Mouse (Mus musculus) spleen, adult 2 months (tissue): ENCODE results near the gene Chrna10.

Experiments used
- CTCF ChIP-seq: fragments of 200-500 bp; IDR thresholded peaks from 2 replicates; pipeline ENCODE4 v1.5.1; 2011; ENCODE audit warnings: mild to moderate bottlenecking, inconsistent platforms; ENCODE audit not compliant: insufficient read depth, insufficient read length, insufficient replicate concordance; ENCODE audit errors: extremely low read depth
- POLR2A ChIP-seq: fragments of 200-500 bp; IDR thresholded peaks from 2 replicates; pipeline ENCODE4 v1.6.1; 2011; ENCODE audit warnings: low read depth, low read length, inconsistent platforms

GRCm38 (mm10) chr7:102137464-102137863 is 20.8 kb upstream of the Chrna10 start:
- TF ChIP-seq POLR2A (no peak), CTCF (peak; percentile 20; the same call in 1 of the 2 replicates)
